Mouse (Mus musculus): ENCODE measurements at regions not wholly inside any gene's neighbourhood (a gene's known extent, or its start where the extent isn't known, plus 50 kb on each side); places are given as distances from the start of the nearest gene placed in this dataset.

DNA sequence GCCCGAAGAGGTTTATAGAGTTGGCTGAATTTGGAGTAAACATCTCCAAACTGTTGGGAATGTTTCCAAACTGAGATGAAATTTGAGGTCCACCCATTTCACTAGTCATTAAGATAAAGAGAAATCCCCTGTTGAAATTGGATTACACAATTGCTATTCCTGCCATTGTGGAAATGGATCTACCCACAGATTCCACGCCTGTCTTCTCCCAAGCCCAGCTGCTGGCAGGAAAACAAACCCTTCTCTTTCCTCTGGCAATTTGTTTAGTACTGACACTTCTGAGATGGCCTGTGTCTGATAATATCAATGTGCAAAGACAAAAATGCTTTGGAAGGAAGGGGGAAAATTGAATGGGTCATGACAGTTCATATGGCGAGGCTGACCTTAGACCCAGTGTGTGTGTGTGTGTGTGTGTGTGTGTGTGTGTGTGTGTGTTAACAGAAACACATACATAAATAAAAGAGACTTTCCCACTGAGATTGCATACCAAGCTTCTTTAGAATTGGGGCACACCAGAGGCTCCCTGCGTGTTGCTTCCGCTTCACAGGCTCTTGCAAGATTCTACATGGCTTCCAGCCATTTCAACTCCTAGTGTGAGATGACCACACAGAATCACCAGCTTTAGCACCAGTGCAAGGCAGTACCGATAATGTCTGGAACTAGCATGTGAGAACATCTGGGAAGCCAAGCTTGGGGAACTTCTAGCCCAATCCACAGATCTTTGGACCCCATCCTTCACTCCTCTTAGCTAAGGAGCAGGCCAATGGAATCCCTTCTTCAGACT lies 293.4 kb downstream of the Irx1 start:
- Histone ChIP-seq H3K4me1 (ENCODE audit: control insufficient read depth, insufficient read depth, low read length) (no peaks in the 10 kb centered on the region), H3K27me3 (ENCODE audit: control insufficient read depth, insufficient read depth, low read length) (no peaks in the 10 kb centered on the region), H3K4me3 (replicated peaks; ENCODE audit: insufficient read depth, low read depth, low read length) (no peak overlapping the region), H3K27ac (ENCODE audit: insufficient read depth, low read length) (no peak overlapping the region)
- no peak for DNase-seq
- WGBS = 56% methylated on average over 6 of the region's 6 CpGs
- TF ChIP-seq CTCF (IDR thresholded peaks at IDR 0.05; ENCODE audit: borderline replicate concordance, insufficient read depth, low read depth, low read length) (no peak), POLR2A (IDR thresholded peaks at IDR 0.05; ENCODE audit: borderline replicate concordance, insufficient read depth, low read length) (no peak)

GRCm38 (mm10) chr13:71668256-71668655 lies 295.3 kb downstream of the Irx1 start:
- no peaks in the 10 kb centered on the region for H3K27me3 ChIP-seq (ENCODE audit: control insufficient read depth, insufficient read depth, low read length)
- no peak overlapping the region for H3K27ac ChIP-seq (ENCODE audit: insufficient read depth, low read length)
- H3K4me1 ChIP-seq (ENCODE audit: control insufficient read depth, insufficient read depth, low read length) = no peaks in the 10 kb centered on the region
- no peak overlapping the region for H3K4me3 ChIP-seq (replicated peaks; ENCODE audit: insufficient read depth, low read depth, low read length)
- no peak for DNase-seq
- 88% methylated on average over 2 of the region's 2 CpGs for WGBS
- TF ChIP-seq POLR2A (IDR thresholded peaks at IDR 0.05; ENCODE audit: borderline replicate concordance, insufficient read depth, low read length) (no peak), CTCF (IDR thresholded peaks at IDR 0.05; ENCODE audit: borderline replicate concordance, insufficient read depth, low read depth, low read length) (no peak)

- Histone ChIP-seq H3K4me1 (ENCODE audit: control insufficient read depth, insufficient read depth, low read length) (no peaks in the 10 kb centered on the region), H3K27me3 (ENCODE audit: control insufficient read depth, insufficient read depth, low read length) (no peaks in the 10 kb centered on the region), H3K4me3 (replicated peaks; ENCODE audit: insufficient read depth, low read depth, low read length) (no peak overlapping the region), H3K27ac (ENCODE audit: insufficient read depth, low read length) (no peak overlapping the region)
- DNase-seq = no peak
- TF ChIP-seq POLR2A (IDR thresholded peaks at IDR 0.05; ENCODE audit: borderline replicate concordance, insufficient read depth, low read length) (no peak), CTCF (IDR thresholded peaks at IDR 0.05; ENCODE audit: borderline replicate concordance, insufficient read depth, low read depth, low read length) (no peak)
- WGBS = 66% methylated on average over 7 of the region's 7 CpGs
Measured at GRCm38 (mm10) chr13:71665221-71665916, 298.2 kb downstream of the Irx1 start.

DNA sequence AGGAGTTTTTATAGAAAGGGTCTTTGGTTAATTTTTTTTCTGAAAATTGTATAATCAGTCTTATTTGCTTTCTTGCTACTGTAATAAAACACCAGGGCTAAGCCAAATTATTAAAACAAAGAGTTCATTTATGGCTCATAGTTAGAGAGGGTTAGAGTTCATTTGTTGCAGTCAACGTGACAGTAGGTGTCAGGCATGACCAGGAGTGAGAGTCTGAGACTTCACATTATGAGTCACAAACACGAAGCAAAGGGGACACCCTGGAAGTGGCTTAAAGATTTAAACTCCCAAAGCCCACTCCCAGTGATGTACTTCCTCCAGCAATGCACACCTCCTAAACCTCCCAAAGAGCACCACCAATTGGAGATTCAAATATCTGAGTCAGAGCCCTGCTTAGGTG lies 305.6 kb downstream of the Irx1 start:
- no peaks in the 10 kb centered on the region for H3K27me3 ChIP-seq (ENCODE audit: control insufficient read depth, insufficient read depth, low read length)
- TF ChIP-seq CTCF (IDR thresholded peaks at IDR 0.05; ENCODE audit: borderline replicate concordance, insufficient read depth, low read depth, low read length) (no peak), POLR2A (IDR thresholded peaks at IDR 0.05; ENCODE audit: borderline replicate concordance, insufficient read depth, low read length) (no peak)
- no peak overlapping the region for H3K27ac ChIP-seq (ENCODE audit: insufficient read depth, low read length)
- H3K4me3 ChIP-seq (replicated peaks; ENCODE audit: insufficient read depth, low read depth, low read length) = no peak overlapping the region
- no peaks in the 10 kb centered on the region for H3K4me1 ChIP-seq (ENCODE audit: control insufficient read depth, insufficient read depth, low read length)
- WGBS = 52% methylated on average over 2 of the region's 2 CpGs
- DNase-seq = no peak

- no peak overlapping the region for H3K4me3 ChIP-seq (replicated peaks; ENCODE audit: insufficient read depth, low read depth, low read length)
- H3K27me3 ChIP-seq (ENCODE audit: control insufficient read depth, insufficient read depth, low read length) = no peaks in the 10 kb centered on the region
- TF ChIP-seq POLR2A (IDR thresholded peaks at IDR 0.05; ENCODE audit: borderline replicate concordance, insufficient read depth, low read length) = no peak
- no peak for TF ChIP-seq CTCF (IDR thresholded peaks at IDR 0.05; ENCODE audit: borderline replicate concordance, insufficient read depth, low read depth, low read length)
- WGBS = 29% methylated on average over 6 of the region's 6 CpGs
- no peak for DNase-seq
- no peaks in the 10 kb centered on the region for H3K4me1 ChIP-seq (ENCODE audit: control insufficient read depth, insufficient read depth, low read length)
- H3K27ac ChIP-seq (ENCODE audit: insufficient read depth, low read length) = no peak overlapping the region
Measured at GRCm38 (mm10) chr13:71653939-71654467, 309.5 kb downstream of the Irx1 start.

- no peak for DNase-seq
- Histone ChIP-seq H3K27ac (ENCODE audit: insufficient read depth, low read length) (no peak overlapping the region), H3K27me3 (ENCODE audit: control insufficient read depth, insufficient read depth, low read length) (no peaks in the 10 kb centered on the region), H3K4me1 (ENCODE audit: control insufficient read depth, insufficient read depth, low read length) (no peaks in the 10 kb centered on the region), H3K4me3 (replicated peaks; ENCODE audit: insufficient read depth, low read depth, low read length) (no peak overlapping the region)
- 33% methylated on average over 8 of the region's 8 CpGs for WGBS
- TF ChIP-seq POLR2A (IDR thresholded peaks at IDR 0.05; ENCODE audit: borderline replicate concordance, insufficient read depth, low read length) = no peak
- no peak for TF ChIP-seq CTCF (IDR thresholded peaks at IDR 0.05; ENCODE audit: borderline replicate concordance, insufficient read depth, low read depth, low read length)
Measured at GRCm38 (mm10) chr13:71653212-71653938, 310.1 kb downstream of the Irx1 start.

DNA sequence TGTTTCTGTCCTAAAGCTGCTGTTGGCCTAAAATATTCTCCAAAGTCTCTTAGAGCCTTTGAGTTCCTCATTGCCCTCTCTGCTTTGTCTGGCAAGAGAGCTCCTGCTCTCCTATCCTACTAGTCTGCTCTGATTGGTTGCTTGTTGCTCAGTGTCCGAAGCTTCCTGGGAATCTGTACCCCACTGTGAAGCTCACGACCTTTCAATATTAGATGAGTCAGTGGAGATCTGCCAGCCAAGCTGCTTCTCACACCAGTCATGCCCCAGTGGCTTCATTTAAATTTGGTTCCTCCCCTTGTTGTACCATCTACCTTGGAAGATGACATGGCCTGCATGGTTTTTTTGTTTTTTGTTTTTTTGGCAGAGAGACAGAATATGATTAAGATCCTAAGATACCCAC lies 313.6 kb downstream of the Irx1 start:
- no peak overlapping the region for H3K4me3 ChIP-seq (replicated peaks; ENCODE audit: insufficient read depth, low read depth, low read length)
- WGBS = 4% methylated on average over 2 of the region's 2 CpGs
- TF ChIP-seq POLR2A (IDR thresholded peaks at IDR 0.05; ENCODE audit: borderline replicate concordance, insufficient read depth, low read length) (no peak), CTCF (IDR thresholded peaks at IDR 0.05; ENCODE audit: borderline replicate concordance, insufficient read depth, low read depth, low read length) (no peak)
- DNase-seq = no peak
- H3K27ac ChIP-seq (ENCODE audit: insufficient read depth, low read length) = no peak overlapping the region
- H3K27me3 ChIP-seq (ENCODE audit: control insufficient read depth, insufficient read depth, low read length) = no peaks in the 10 kb centered on the region
- no peaks in the 10 kb centered on the region for H3K4me1 ChIP-seq (ENCODE audit: control insufficient read depth, insufficient read depth, low read length)
